Mouse (Mus musculus) erythroid progenitor cell, adult 5-6 weeks (primary cell): Measurements from ENCODE around the gene Zfp536. TPM values are rescaled to one million over a fixed set of nuclear protein-coding genes. Genes with fewer than 3 reads are reported as not detected.

Experiments
- ATAC-seq: replicated peaks from 2 replicates; pipeline ENCODE4 v1.8.0; 2016; ENCODE audit warnings: moderate number of reproducible peaks, mild to moderate bottlenecking, moderate TSS enrichment, inconsistent platforms; ENCODE audit not compliant: poor library complexity, low FRiP score, severe bottlenecking
- total RNA-seq, 2 experiments: library from RNA; stranded (forward) in 1 of 2; stranded (reverse) in 1 of 2; fragments of 150-400 nt in 1 of 2; fragments of 186-747, 209-891 nt in 1 of 2; gene quantifications; 2 replicates each; pipeline versions ENCODE4 v1.2.3 to v1.2.4; 2015 to 2017; ENCODE audit warnings: low replicate concordance in 2 of 2

Gene Zfp536
- total RNA-seq, 2 experiments from 2014 or later: not detected

GRCm38 (mm10) chr7:37496491-37496890, 276.9 kb downstream of the Zfp536 start:
- ATAC-seq: no peak

GRCm38 (mm10) chr7:37490312-37490711, 283.1 kb downstream of the Zfp536 start:
- ATAC-seq: no peak

GRCm38 (mm10) chr7:37484946-37485345, 288.5 kb downstream of the Zfp536 start:
- ATAC-seq: no peak

- no peak for ATAC-seq
Observed at GRCm38 (mm10) chr7:37482564-37482963, 290.9 kb downstream of the Zfp536 start.

- no peak for ATAC-seq
Observed at GRCm38 (mm10) chr7:37481165-37481564, 292.3 kb downstream of the Zfp536 start.

- ATAC-seq: no peak
Observed at GRCm38 (mm10) chr7:37477309-37477708, 296.1 kb downstream of the Zfp536 start.

- ATAC-seq: no peak
Observed at GRCm38 (mm10) chr7:37475485-37475884, 298.0 kb downstream of the Zfp536 start.

GRCm38 (mm10) chr7:37474284-37474683, 299.2 kb downstream of the Zfp536 start:
- no peak for ATAC-seq

GRCm38 (mm10) chr7:37473311-37474084, 299.9 kb downstream of the Zfp536 start:
- ATAC-seq: no peak

- no peak for ATAC-seq
Observed at GRCm38 (mm10) chr7:37471726-37472125, 301.7 kb downstream of the Zfp536 start.

GRCm38 (mm10) chr7:37466477-37467243, 306.8 kb downstream of the Zfp536 start:
- no peak for ATAC-seq

GRCm38 (mm10) chr7:37464186-37464721, 309.2 kb downstream of the Zfp536 start:
- no peak for ATAC-seq

GRCm38 (mm10) chr7:37447523-37447922, 325.9 kb downstream of the Zfp536 start:
- no peak for ATAC-seq

GRCm38 (mm10) chr7:37439912-37440311, 333.5 kb downstream of the Zfp536 start:
- ATAC-seq: no peak

GRCm38 (mm10) chr7:37439117-37439844, 334.2 kb downstream of the Zfp536 start:
- ATAC-seq: no peak

GRCm38 (mm10) chr7:37437887-37438286, 335.6 kb downstream of the Zfp536 start:
- no peak for ATAC-seq

- ATAC-seq: no peak
Observed at GRCm38 (mm10) chr7:37433156-37433555, 340.3 kb downstream of the Zfp536 start.

- no peak for ATAC-seq
Observed at GRCm38 (mm10) chr7:37431471-37431870, 342.0 kb downstream of the Zfp536 start.

- ATAC-seq: no peak
Observed at GRCm38 (mm10) chr7:37426061-37426460, 347.4 kb downstream of the Zfp536 start.

- ATAC-seq: no peak
Observed at GRCm38 (mm10) chr7:37422966-37423365, 350.5 kb downstream of the Zfp536 start.
